Mouse (Mus musculus): ENCODE measurements around the gene Pmf1. TPM values are rescaled to one million over a fixed set of nuclear protein-coding genes. Genes with fewer than 3 reads are reported as not detected.

Gene Pmf1
- total RNA-seq, 2 experiments from 2014 or later, result 145 to 207 TPM

GRCm38 (mm10) chr3:88364337-88364736 is 45.8 kb downstream of the Pmf1 start, which contains the start of gene Paqr6:
Gene Paqr6, plus strand, starts transcription at chr3:88364584.
- ATAC-seq (replicated peaks; ENCODE audit: low FRiP score, low TSS enrichment, poor library complexity, severe bottlenecking), result no peak

- peak; percentile 74 for ATAC-seq (replicated peaks; ENCODE audit: low FRiP score, low TSS enrichment, poor library complexity, severe bottlenecking)
Observed at GRCm38 (mm10) chr3:88363700-88364099, 46.4 kb downstream of the Pmf1 start.

- no peak for ATAC-seq (replicated peaks; ENCODE audit: low FRiP score, low TSS enrichment, poor library complexity, severe bottlenecking)
Observed at GRCm38 (mm10) chr3:88361612-88362313, 48.4 kb downstream of the Pmf1 start.

GRCm38 (mm10) chr3:88361096-88361495 is 49.0 kb downstream of the Pmf1 start:
- ATAC-seq (replicated peaks; ENCODE audit: low FRiP score, low TSS enrichment, poor library complexity, severe bottlenecking), result no peak

GRCm38 (mm10) chr3:88359989-88360388 is 50.1 kb downstream of the Pmf1 start:
- ATAC-seq (replicated peaks; ENCODE audit: low FRiP score, low TSS enrichment, poor library complexity, severe bottlenecking), result no peak

- ATAC-seq (replicated peaks; ENCODE audit: low FRiP score, low TSS enrichment, poor library complexity, severe bottlenecking), result no peak
Observed at GRCm38 (mm10) chr3:88359584-88359983, 50.5 kb downstream of the Pmf1 start.

GRCm38 (mm10) chr3:88354396-88355165 is 55.5 kb downstream of the Pmf1 start:
- no peak for ATAC-seq (replicated peaks; ENCODE audit: low FRiP score, low TSS enrichment, poor library complexity, severe bottlenecking)

- no peak for ATAC-seq (replicated peaks; ENCODE audit: low FRiP score, low TSS enrichment, poor library complexity, severe bottlenecking)
Observed at GRCm38 (mm10) chr3:88352907-88353306, 57.2 kb downstream of the Pmf1 start.

- ATAC-seq (replicated peaks; ENCODE audit: low FRiP score, low TSS enrichment, poor library complexity, severe bottlenecking), result no peak
Observed at GRCm38 (mm10) chr3:88350732-88351131, 59.4 kb downstream of the Pmf1 start.

Other genes with a start within 250 kb of the Pmf1 start
- gene Rhbg, start 155.6 kb downstream of the Pmf1 start, total RNA-seq (2014; fragmentation: Nextera tagmentation), result not detected in 2 replicates
- gene Rhbg, start 155.6 kb downstream of the Pmf1 start, total RNA-seq (2017), result not detected in 2 replicates
- gene Gm38392, start 123.1 kb downstream of the Pmf1 start, total RNA-seq (2014; fragmentation: Nextera tagmentation), result not detected in 2 replicates
- not detected in 2 replicates for gene Gm38392, start 123.1 kb downstream of the Pmf1 start, total RNA-seq (2017)
- 7.2 and 19.5 TPM in 2 replicates for gene Tsacc, start 113.3 kb downstream of the Pmf1 start, total RNA-seq (2014; fragmentation: Nextera tagmentation)
- 9.8 TPM in 1 of 2 replicates, not detected in the other for gene Tsacc, start 113.3 kb downstream of the Pmf1 start, total RNA-seq (2017)
- gene Cct3, start 113.2 kb downstream of the Pmf1 start, total RNA-seq (2014; fragmentation: Nextera tagmentation), result 703 and 802 TPM in 2 replicates
- 484 and 489 TPM in 2 replicates for gene Cct3, start 113.2 kb downstream of the Pmf1 start, total RNA-seq (2017)
- 39.2 and 70.5 TPM in 2 replicates for gene Glmp, start 85.3 kb downstream of the Pmf1 start, total RNA-seq (2014; fragmentation: Nextera tagmentation)
- gene Glmp, start 85.3 kb downstream of the Pmf1 start, total RNA-seq (2017), result 7.0 and 19.7 TPM in 2 replicates
- 1.7 and 7.8 TPM in 2 replicates for gene Tmem79, start 74.2 kb downstream of the Pmf1 start, total RNA-seq (2014; fragmentation: Nextera tagmentation)
- 1.4 and 2.0 TPM in 2 replicates for gene Tmem79, start 74.2 kb downstream of the Pmf1 start, total RNA-seq (2017)
- gene Smg5, start 74.1 kb downstream of the Pmf1 start, total RNA-seq (2014; fragmentation: Nextera tagmentation), result 40.7 and 57.5 TPM in 2 replicates
- 39.0 and 40.9 TPM in 2 replicates for gene Smg5, start 74.1 kb downstream of the Pmf1 start, total RNA-seq (2017)
- not detected in 2 replicates for gene Paqr6, start 45.7 kb downstream of the Pmf1 start, total RNA-seq (2014; fragmentation: Nextera tagmentation)
- gene Paqr6, start 45.7 kb downstream of the Pmf1 start, total RNA-seq (2017), result not detected in 2 replicates
- gene Bglap3, start 37.6 kb downstream of the Pmf1 start, total RNA-seq (2014; fragmentation: Nextera tagmentation), result not detected in 2 replicates
- gene Bglap3, start 37.6 kb downstream of the Pmf1 start, total RNA-seq (2017), result not detected in 2 replicates
- not detected in 2 replicates for gene Bglap2, start 31.6 kb downstream of the Pmf1 start, total RNA-seq (2014; fragmentation: Nextera tagmentation)
- not detected in 2 replicates for gene Bglap2, start 31.6 kb downstream of the Pmf1 start, total RNA-seq (2017)
- 2.8 TPM in 1 of 2 replicates, not detected in the other for gene Bglap, start 25.9 kb downstream of the Pmf1 start, total RNA-seq (2014; fragmentation: Nextera tagmentation)
- gene Bglap, start 25.9 kb downstream of the Pmf1 start, total RNA-seq (2017), result not detected in 2 replicates
- gene Slc25a44, start 14.8 kb upstream of the Pmf1 start, total RNA-seq (2014; fragmentation: Nextera tagmentation), result 28.0 and 30.2 TPM in 2 replicates
- gene Slc25a44, start 14.8 kb upstream of the Pmf1 start, total RNA-seq (2017), result 18.9 and 31.7 TPM in 2 replicates
- 2.6 and 4.1 TPM in 2 replicates for gene Sema4a, start 50.9 kb upstream of the Pmf1 start, total RNA-seq (2014; fragmentation: Nextera tagmentation)
- 1.1 and 2.1 TPM in 2 replicates for gene Sema4a, start 50.9 kb upstream of the Pmf1 start, total RNA-seq (2017)
- gene Lmna, start 99.6 kb upstream of the Pmf1 start, total RNA-seq (2014; fragmentation: Nextera tagmentation), result 43.0 and 61.7 TPM in 2 replicates
- gene Lmna, start 99.6 kb upstream of the Pmf1 start, total RNA-seq (2017), result 49.4 and 66.7 TPM in 2 replicates
- 5.4 and 5.6 TPM in 2 replicates for gene Mex3a, start 122.1 kb upstream of the Pmf1 start, total RNA-seq (2014; fragmentation: Nextera tagmentation)
- 3.3 and 7.8 TPM in 2 replicates for gene Mex3a, start 122.1 kb upstream of the Pmf1 start, total RNA-seq (2017)
- not detected in 2 replicates for gene Rab25, start 138.0 kb upstream of the Pmf1 start, total RNA-seq (2014; fragmentation: Nextera tagmentation)
- gene Rab25, start 138.0 kb upstream of the Pmf1 start, total RNA-seq (2017), result 0.14 TPM in 1 of 2 replicates, not detected in the other
- 36.4 and 68.6 TPM in 2 replicates for gene Lamtor2, start 142.7 kb upstream of the Pmf1 start, total RNA-seq (2014; fragmentation: Nextera tagmentation)
- gene Lamtor2, start 142.7 kb upstream of the Pmf1 start, total RNA-seq (2017), result 57.0 and 87.8 TPM in 2 replicates
- 72.3 and 94.1 TPM in 2 replicates for gene Ubqln4, start 143.4 kb upstream of the Pmf1 start, total RNA-seq (2014; fragmentation: Nextera tagmentation)
- gene Ubqln4, start 143.4 kb upstream of the Pmf1 start, total RNA-seq (2017), result 52.5 and 56.0 TPM in 2 replicates
- 200 and 308 TPM in 2 replicates for gene Ssr2, start 165.5 kb upstream of the Pmf1 start, total RNA-seq (2014; fragmentation: Nextera tagmentation)
- 111 and 165 TPM in 2 replicates for gene Ssr2, start 165.5 kb upstream of the Pmf1 start, total RNA-seq (2017)
- 94.6 and 96.0 TPM in 2 replicates for gene Arhgef2, start 195.6 kb upstream of the Pmf1 start, total RNA-seq (2014; fragmentation: Nextera tagmentation)
- 41.9 and 75.8 TPM in 2 replicates for gene Arhgef2, start 195.6 kb upstream of the Pmf1 start, total RNA-seq (2017)
- not detected in 2 replicates for gene Rxfp4, start 242.8 kb upstream of the Pmf1 start, total RNA-seq (2014; fragmentation: Nextera tagmentation)
- not detected in 2 replicates for gene Rxfp4, start 242.8 kb upstream of the Pmf1 start, total RNA-seq (2017)